Mouse (Mus musculus) erythroblast, embryonic 14.5 days (primary cell): ENCODE results near the gene Galnt18.

Experiments used
- GATA1 ChIP-seq: IDR thresholded peaks from 2 replicates; pipeline ENCODE4 v1.6.1; 2012; ENCODE audit warnings: low read length, inconsistent platforms, mixed read lengths
- TAL1 ChIP-seq: IDR thresholded peaks from 3 replicates; pipeline ENCODE4 v1.6.1; 2012; ENCODE audit warnings: low read length, inconsistent platforms, mixed read lengths

GRCm38 (mm10) chr7:111626232-111626631 is 153.5 kb downstream of the Galnt18 start:
- TF ChIP-seq GATA1: no peak
- TF ChIP-seq TAL1: no peak
